Comparison of ENCODE assay signal across 28 mouse cellular contexts in genomic region chr4:88432412-88433024, GRCm38 (mm10). TPM values are rescaled to one million over a fixed set of nuclear protein-coding genes. Genes with fewer than 3 reads are reported as not detected.
DNase-seq lines count a peak whose midpoint lies in the region; ATAC-seq and TF ChIP-seq lines count a peak whose summit lies in the region.
"Had no signal": no experiment of that assay in that cellular context is flagged by ENCODE, and none has a peak within 500 bp of the region (broad histone marks: within the 10 kb centered on the region; RNA-seq: fewer than 3 reads in every experiment).

No protein-coding gene starts in this region.

- peak; percentile 20 for DNase-seq in lung, postnatal 36 days
- DNase-seq in lung, adult 2 months = no peak
- no peak for DNase-seq in kidney, postnatal 10 days
- DNase-seq in yolk sac, embryonic 10.5 days (ENCODE audit: low spot score) = no peak
- no peak for DNase-seq in layer of hippocampus, postnatal 14 days (ENCODE audit: low spot score in 2 of 2)
- DNase-seq: adrenal gland, postnatal 10 days; adrenal gland, postnatal 36 days; cerebellum, adult 11 months; cerebellum, adult 2 months; cerebellum, adult 9-11 months; cerebellum, postnatal 36 days; gastrocnemius, adult 2 months; gastrocnemius, postnatal 14 days; heart, postnatal 10 days; heart, postnatal 4 days had no signal

- peaks cover 52% of the 10 kb centered on the region for H3K79me2 ChIP-seq in macrophage (ENCODE audit: inconsistent target)

- no peak for TF ChIP-seq POLR2A in lung, adult 2 months (IDR thresholded peaks at IDR 0.05; ENCODE audit: borderline replicate concordance, extremely low read depth, low read depth, low read length)
- no peak for TF ChIP-seq POLR2A in bone marrow macrophage, adult 2 months (IDR thresholded peaks at IDR 0.05; ENCODE audit: borderline replicate concordance, low read depth, low read length)

- no peak for TF ChIP-seq CTCF in lung, adult 2 months (IDR thresholded peaks at IDR 0.05; ENCODE audit: insufficient read depth, low read length)
- TF ChIP-seq CTCF in bone marrow macrophage, adult 2 months (IDR thresholded peaks at IDR 0.05; ENCODE audit: low read depth, low read length) = no peak

- H3K4me1 ChIP-seq in lung, adult 2 months (ENCODE audit: control insufficient read depth, insufficient read depth, low read length) = no peaks in the 10 kb centered on the region
- peaks cover 18% of the 10 kb centered on the region for H3K4me1 ChIP-seq in bone marrow macrophage, adult 2 months (ENCODE audit: control insufficient read depth, insufficient read depth, low read length)
- H3K4me1 ChIP-seq: forebrain, embryonic 10.5 days; forebrain, embryonic 13.5 days; heart, embryonic 12.5 days; heart, embryonic 15.5 days had no signal

- H3K4me3 ChIP-seq in lung, adult 2 months (replicated peaks; ENCODE audit: extremely low read depth, low read depth, low read length) = no peak overlapping the region
- H3K4me3 ChIP-seq in bone marrow macrophage, adult 2 months (ENCODE audit: insufficient read depth, low read length) = no peak overlapping the region
- no peak overlapping the region for H3K4me3 ChIP-seq in macrophage (ENCODE audit: inconsistent target)
- H3K4me3 ChIP-seq: forebrain, embryonic 10.5 days; forebrain, embryonic 13.5 days; gastrocnemius, adult 2 months; heart, embryonic 12.5 days; heart, embryonic 15.5 days had no signal

- H3K27ac ChIP-seq in bone marrow macrophage, adult 2 months (ENCODE audit: insufficient read depth, low read depth, low read length) = peak overlapping the region; percentile 52
- peak overlapping the region; percentile 63 for H3K27ac ChIP-seq in macrophage
- H3K27ac ChIP-seq: forebrain, embryonic 10.5 days; forebrain, embryonic 13.5 days; gastrocnemius, adult 2 months; heart, embryonic 15.5 days; hindbrain, embryonic 14.5 days; hindbrain, postnatal 0 days had no signal

- WGBS in lung, adult 2 months = 74% methylated on average over 8 of the region's 8 CpGs
- WGBS in macrophage (ENCODE audit: missing documents) = 34% methylated on average over 7 of the region's 8 CpGs

- H3K36me3 ChIP-seq in macrophage (ENCODE audit: inconsistent target) = peaks cover 47% of the 10 kb centered on the region
- H3K36me3 ChIP-seq: forebrain, embryonic 10.5 days; G1E; heart, embryonic 12.5 days; heart, embryonic 15.5 days had no signal

- peak; percentile 75 for ATAC-seq in monocyte, adult 5-6 weeks (replicated peaks; ENCODE audit: insufficient number of reproducible peaks, low FRiP score, low TSS enrichment, poor library complexity, severe bottlenecking)
- ATAC-seq: forebrain, embryonic 13.5 days; forebrain, embryonic 16.5 days; hindbrain, postnatal 0 days; inflammation-experienced regulatory T-cells, adult 6 months; Patski had no signal

RNA-seq across cellular contexts. Expression of gene Hacd4, which starts 6.2 kb away (rescaled TPM):
- polyA plus RNA-seq in lung, adult 2 months (2012; rRNA removed) = 2.6 and 3.6 TPM in 2 replicates
- 121 and 136 TPM in 2 replicates for polyA plus RNA-seq in bone marrow macrophage, adult 2 months (2012; ENCODE audit: insufficient read depth, insufficient read length, missing spikeins)
- 100 to 1,000 TPM in 1 of 26 experiments, 10 to 100 TPM in 25; 11.7 to 104 (median 41.1) TPM for total RNA-seq in macrophage (2018; cell fraction: chromatin; rRNA removed)
- 100 to 1,000 TPM; 120 to 230 (median 186) TPM for total RNA-seq in macrophage (2018; cell fraction: cytosol; rRNA removed)
- 100 to 1,000 TPM in 15 of 26 experiments, 10 to 100 TPM in 11; 20.5 to 230 (median 108) TPM for total RNA-seq in macrophage (2018; cell fraction: nucleus; rRNA removed)
- 53.4 to 180 TPM (median 165 TPM) in 3 replicates for polyA plus RNA-seq in macrophage (2018)
- 23.0 to 31.7 TPM (median 30.7 TPM) in 3 replicates for total RNA-seq in monocyte, adult 5-6 weeks (2017)
- 1 to 10 TPM; 1.8 to 3.0 TPM for total RNA-seq in layer of hippocampus, postnatal 14 days (2021)
- polyA plus RNA-seq: G1E had no signal

Comparison
In these comparisons a context has a peak if more than half of its experiments do, and no peak if none do; other contexts are left out.
1. RNA of gene Hacd4, which starts 6.2 kb away (polyA plus RNA-seq): 53.4 to 180 TPM in macrophage and 121 to 136 TPM in bone marrow macrophage, adult 2 months; 2.6 to 3.6 TPM in lung, adult 2 months; every median in the first group is over 10 times any median in the second.